Mouse (Mus musculus) left cerebral cortex, postnatal 14 days (tissue): ENCODE results near the gene Ctps. TPM values are rescaled to one million over a fixed set of nuclear protein-coding genes. Genes with fewer than 3 reads are reported as not detected.
A peak's percentile ranks its signal among the peaks of the same experiment; 100 is the strongest.

ENCODE experiments used
- DNase-seq, 2 experiments: peaks; one replicate each; pipeline ENCODE4 v3.0.0; 2021 to 2022; ENCODE audit warnings: low spot score in 2 of 2, mixed read lengths in 1 of 2
- intact Hi-C: fragments of 180-260 bp; cut with DNase I; formaldehyde crosslinking; loops from one replicate; pipeline ENCODE4 v1.15.1; 2025
- total RNA-seq, 2 experiments: library from RNA; stranded (reverse); gene quantifications; 2 replicates each; pipeline ENCODE4 v1.2.3; 2021

The Ctps gene
- total RNA-seq, 2 experiments from 2014 or later = 52.3 to 53.6 TPM

- peak in 1 of 2 experiments; percentile 28 for DNase-seq
- intact Hi-C loops = no loop called here
Observed at GRCm38 (mm10) chr4:120506955-120507354, 63.1 kb downstream of the Ctps start.

Other genes with a start within 250 kb of the Ctps start
- 100 to 1,000 TPM; 123 to 130 TPM for gene Scmh1, start 165.0 kb downstream of the Ctps start, total RNA-seq
- gene Slfnl1, start 38.0 kb downstream of the Ctps start, total RNA-seq = under 1 TPM; 0.19 to 0.33 TPM
- gene Gm8439, start 18.5 kb upstream of the Ctps start, total RNA-seq = not detected
- gene Cited4, start 96.3 kb upstream of the Ctps start, total RNA-seq = 10 to 100 TPM; 21.0 to 22.6 TPM
- gene Kcnq4, start 178.3 kb upstream of the Ctps start, total RNA-seq = 1 to 10 TPM; 8.5 to 9.0 TPM